Mouse (Mus musculus) large intestine, adult 2 months (tissue): ENCODE results near the gene Fcf1. TPM values are rescaled to one million over a fixed set of nuclear protein-coding genes. Genes with fewer than 3 reads are reported as not detected.
A peak's percentile ranks its signal among the peaks of the same experiment; 100 is the strongest.

Experiments
- DNase-seq: peaks from one replicate; pipeline ENCODE4 v3.0.0-alpha.2; 2012; ENCODE audit warnings: low read depth, low spot score
- WGBS: fragments of 180-500 bp; shearing (Covaris S2); methylation state at CpG from one replicate; pipeline ENCODE4 v1.1.7; 2018; 5-methylcytosine and 5-hydroxymethylcytosine counted together
- polyA plus RNA-seq: library from polyadenylated mRNA; depleted of rRNA; stranded (reverse); fragments of >200 nt; gene quantifications from 2 replicates; pipeline ENCODE4 v1.2.3, GENCODE M21; 2012

Fcf1 gene
- polyA plus RNA-seq, 1 experiment, result 70.8 TPM

- WGBS, result 75% methylated on average over 1 of the region's 1 CpGs
- no peak for DNase-seq
Measured at GRCm38 (mm10) chr12:84958794-84959356, 11.8 kb upstream of the Fcf1 start.

- no peak for DNase-seq
- 88% methylated on average over 7 of the region's 7 CpGs for WGBS
Measured at GRCm38 (mm10) chr12:84962606-84963005, 8.1 kb upstream of the Fcf1 start.

GRCm38 (mm10) chr12:84968831-84969655, 1.7 kb upstream of the Fcf1 start:
- no peak for DNase-seq
- WGBS, result 59% methylated on average over 16 of the region's 16 CpGs

GRCm38 (mm10) chr12:84969656-84970427, 855 bp upstream of the Fcf1 start:
- WGBS, result 8% methylated on average over 15 of the region's 15 CpGs
- no peak for DNase-seq

DNA sequence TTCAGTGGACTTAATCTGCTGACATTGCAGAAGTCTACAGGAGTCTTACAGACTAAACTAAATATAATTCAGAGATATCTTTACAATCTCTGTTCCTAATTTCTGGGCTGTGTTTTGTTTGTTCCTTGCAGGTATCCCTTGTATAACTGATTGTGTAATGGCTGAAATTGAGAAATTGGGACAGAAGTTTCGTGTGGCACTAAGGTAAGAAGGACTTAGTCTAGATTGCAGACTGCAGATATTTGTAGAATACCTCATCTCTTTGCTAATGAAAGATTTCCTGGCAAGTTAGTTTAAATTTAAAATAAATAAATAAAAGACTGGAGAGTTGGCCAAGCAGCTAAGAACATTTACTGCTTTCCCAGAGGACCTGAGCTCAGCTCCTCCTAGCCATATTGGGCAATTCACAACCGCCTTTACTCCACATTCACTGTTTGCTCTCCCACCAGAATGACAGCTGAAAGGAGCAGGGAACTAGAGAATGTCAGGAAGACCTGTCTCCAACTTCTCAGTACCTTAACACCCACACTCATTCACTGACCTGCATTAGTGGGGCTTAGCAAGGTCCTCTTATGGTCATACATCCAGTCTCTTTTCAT, 8.7 kb downstream of the Fcf1 start:
- WGBS, result 78% methylated on average over 2 of the region's 2 CpGs
- no peak for DNase-seq

GRCm38 (mm10) chr12:84989456-84989855, 18.8 kb downstream of the Fcf1 start:
- WGBS, result 64% methylated on average over 4 of the region's 4 CpGs
- DNase-seq, result no peak

DNA sequence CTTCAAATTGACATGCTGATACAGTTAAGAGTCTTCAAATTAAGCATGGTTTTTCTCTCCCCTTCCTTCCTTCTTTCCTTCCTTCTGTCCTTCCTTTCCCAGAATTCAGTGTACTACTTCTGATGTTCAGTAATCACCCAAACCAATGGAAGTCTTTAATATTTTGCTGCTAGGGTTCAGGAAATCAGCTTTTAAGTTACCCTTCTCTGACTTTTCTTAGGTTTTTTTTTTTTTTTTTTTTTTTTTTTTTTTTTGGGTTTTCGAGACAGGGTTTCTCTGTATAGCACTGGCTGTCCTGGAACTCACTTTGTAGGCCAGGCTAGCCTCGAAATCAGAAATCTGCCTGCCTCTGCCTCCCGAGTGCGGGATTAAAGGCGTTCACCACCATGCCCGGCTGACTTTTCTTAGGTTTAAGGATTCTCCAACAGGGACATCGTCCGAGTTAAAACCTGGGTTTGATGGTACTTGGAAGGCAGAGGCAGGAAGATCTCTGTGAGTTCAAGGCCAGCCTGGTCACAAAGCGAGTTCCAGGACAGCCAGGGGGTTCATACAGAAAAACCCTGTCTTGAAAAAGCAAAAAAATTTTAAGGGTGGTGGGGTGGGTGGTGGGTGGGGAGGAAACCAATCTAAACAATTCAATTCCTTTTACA, 24.5 kb downstream of the Fcf1 start:
- 91% methylated on average over 9 of the region's 9 CpGs for WGBS
- DNase-seq, result no peak

- WGBS, result under 1% methylated on average over 45 of the region's 45 CpGs
- peak; percentile 88 for DNase-seq
Measured at GRCm38 (mm10) chr12:84996083-84996496, 25.4 kb downstream of the Fcf1 start, which contains the start of gene Ylpm1. TSS of gene Ylpm1 (plus strand) at chr12:84996321.

DNA sequence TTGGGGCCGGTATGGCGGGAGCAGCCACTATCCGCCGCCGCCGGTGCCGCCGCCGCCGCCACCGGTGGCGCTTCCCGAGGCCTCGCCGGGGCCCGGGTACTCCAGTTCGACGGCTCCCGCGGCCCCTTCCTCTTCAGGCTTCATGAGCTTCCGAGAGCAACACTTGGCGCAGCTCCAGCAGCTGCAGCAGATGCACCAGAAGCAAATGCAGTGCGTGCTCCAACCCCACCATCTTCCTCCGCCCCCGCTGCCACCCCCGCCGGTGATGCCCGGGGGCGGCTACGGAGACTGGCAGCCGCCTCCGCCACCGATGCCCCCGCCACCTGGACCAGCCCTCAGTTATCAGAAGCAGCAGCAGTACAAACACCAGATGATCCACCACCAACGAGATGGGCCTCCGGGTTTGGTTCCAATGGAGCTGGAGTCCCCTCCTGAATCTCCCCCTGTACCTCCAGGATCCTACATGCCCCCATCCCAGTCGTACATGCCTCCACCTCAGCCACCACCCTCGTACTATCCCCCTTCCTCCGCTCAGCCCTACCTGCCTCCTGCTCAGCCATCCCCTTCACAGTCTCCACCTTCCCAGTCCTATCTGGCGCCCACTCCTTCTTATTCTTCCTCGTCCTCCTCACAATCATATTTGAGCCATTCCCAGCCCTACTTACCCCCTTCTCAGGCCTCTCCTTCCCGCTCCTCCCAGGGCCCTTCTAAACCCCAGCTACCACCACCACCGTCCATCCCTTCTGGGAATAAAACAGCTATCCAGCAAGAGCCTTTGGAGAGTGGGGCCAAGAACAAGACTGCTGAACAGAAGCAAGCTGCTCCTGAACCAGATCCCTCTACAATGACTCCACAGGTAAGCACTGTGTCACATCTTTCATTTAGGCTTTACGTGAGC, 26.1 kb downstream of the Fcf1 start:
- 1% methylated on average over 40 of the region's 44 CpGs for WGBS
- DNase-seq, result no peak

GRCm38 (mm10) chr12:84999053-84999452, 28.4 kb downstream of the Fcf1 start:
- DNase-seq, result no peak

DNA sequence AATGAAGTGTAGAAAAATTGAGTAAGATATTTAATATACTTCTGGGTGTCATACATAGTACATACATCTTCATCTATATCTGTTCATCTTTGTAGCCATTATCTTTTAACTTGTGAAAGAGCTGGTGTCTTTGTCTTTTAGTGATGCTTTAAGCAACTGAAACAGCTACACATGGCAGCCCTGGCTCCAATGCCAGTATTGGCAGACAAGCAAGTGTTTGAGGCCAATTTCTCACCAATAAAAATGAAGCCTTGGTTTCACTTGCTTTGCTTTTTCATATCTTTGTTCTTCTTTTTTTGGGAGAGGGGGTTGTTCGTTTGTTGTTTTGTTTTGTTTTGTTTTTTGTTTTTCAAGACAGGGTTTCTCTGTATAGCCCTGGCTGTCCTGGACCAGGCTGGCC, 35.5 kb downstream of the Fcf1 start:
- no peak for DNase-seq
- WGBS, result 93% methylated on average over 1 of the region's 1 CpGs

GRCm38 (mm10) chr12:85007021-85007420, 36.3 kb downstream of the Fcf1 start:
- DNase-seq, result no peak

DNA sequence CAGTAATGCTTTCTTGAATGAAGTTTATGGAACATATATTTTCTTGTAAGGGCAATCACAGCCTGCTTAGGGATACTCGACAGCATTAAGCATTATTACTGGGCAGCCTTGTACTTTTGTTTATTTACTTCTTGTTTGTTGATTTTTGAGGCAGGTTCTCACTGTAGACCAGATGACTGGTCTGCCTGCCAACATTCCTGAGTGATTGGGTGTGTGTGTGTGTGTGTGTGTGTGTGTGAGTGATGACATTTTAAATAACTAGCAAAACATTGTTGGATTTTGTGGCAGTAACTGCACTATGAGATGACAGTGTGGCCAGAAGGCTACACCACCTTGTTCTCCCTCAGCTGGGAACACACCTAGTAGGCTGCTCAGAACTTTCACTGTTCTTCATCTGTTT, 39.1 kb downstream of the Fcf1 start:
- 30% methylated on average over 1 of the region's 1 CpGs for WGBS
- no peak for DNase-seq

DNA sequence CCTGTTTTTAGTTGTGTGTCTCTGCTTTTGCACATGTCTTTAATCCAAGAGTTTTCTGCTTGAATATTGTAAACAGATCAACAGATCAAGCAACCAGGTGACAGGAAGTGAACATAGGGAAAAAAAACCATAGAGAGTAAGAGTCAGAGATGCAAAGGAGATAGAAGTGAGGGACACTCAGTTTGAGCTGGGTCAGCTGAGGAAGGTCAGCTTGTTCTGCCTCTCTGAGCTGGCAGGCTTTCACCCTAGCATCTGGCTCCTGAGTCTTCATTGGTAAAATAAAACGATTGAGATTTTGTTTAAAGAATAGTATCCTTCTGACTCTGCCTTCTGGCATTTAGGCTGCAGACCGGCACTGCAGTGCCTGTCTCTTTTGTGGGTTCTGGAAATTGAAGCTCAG, 39.8 kb downstream of the Fcf1 start:
- WGBS, result 67% methylated on average over 2 of the region's 2 CpGs
- no peak for DNase-seq

DNA sequence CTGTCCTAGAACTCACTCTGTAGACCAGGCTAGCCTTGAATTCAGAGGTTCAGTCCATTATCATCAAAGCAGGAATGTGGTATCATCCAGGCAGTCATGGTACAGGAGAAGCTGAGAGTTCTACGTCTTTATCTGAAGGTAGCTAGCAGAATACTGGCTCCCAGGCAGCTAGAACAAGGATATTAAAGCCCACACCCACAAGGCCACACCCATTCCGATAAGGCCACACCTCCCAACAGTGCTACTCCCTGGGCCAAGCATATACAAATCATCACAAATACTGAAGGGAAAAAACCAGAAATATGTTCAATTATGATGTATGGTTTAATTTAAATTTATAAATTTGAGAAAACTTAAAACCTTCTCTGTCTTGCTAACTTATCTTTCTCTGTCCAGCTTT, 41.5 kb downstream of the Fcf1 start:
- DNase-seq, result no peak
- WGBS, result 72% methylated on average over 2 of the region's 2 CpGs

- WGBS, result 100% methylated on average over 1 of the region's 1 CpGs
- DNase-seq, result no peak
Measured at GRCm38 (mm10) chr12:85022071-85022470, 51.4 kb downstream of the Fcf1 start.

- DNase-seq, result no peak
Measured at GRCm38 (mm10) chr12:85032710-85033109, 62.0 kb downstream of the Fcf1 start.

More at GRCm38 (mm10) chr12:85032710-85033109, 62.0 kb downstream of the Fcf1 start:
- 99% methylated on average over 2 of the region's 2 CpGs for WGBS
